Mouse (Mus musculus) limb, embryonic 12.5 days (tissue): ENCODE results near the gene Vmn1r214. TPM values are rescaled to one million over a fixed set of nuclear protein-coding genes. Genes with fewer than 3 reads are reported as not detected.

Experiments
- polyA plus RNA-seq: library from polyadenylated mRNA; unstranded; fragments of >200 nt; fragmentation: Nextera tagmentation; extraction: Ambion mirVana; gene quantifications from 2 replicates; pipeline ENCODE4 v1.2.1, GENCODE M21; 2016

Gene Vmn1r214
- polyA plus RNA-seq, 1 experiment from 2014 or later = not detected

Other genes with a start within 250 kb of the Vmn1r214 start
- gene Vmn1r209, start 220.7 kb upstream of the Vmn1r214 start, polyA plus RNA-seq = not detected in 2 replicates
- gene Vmn1r210, start 199.1 kb upstream of the Vmn1r214 start, polyA plus RNA-seq = not detected in 2 replicates
- not detected in 2 replicates for gene Vmn1r211, start 172.9 kb upstream of the Vmn1r214 start, polyA plus RNA-seq
- gene Vmn1r212, start 146.2 kb upstream of the Vmn1r214 start, polyA plus RNA-seq = not detected in 2 replicates
- gene Vmn1r213, start 22.8 kb upstream of the Vmn1r214 start, polyA plus RNA-seq = not detected in 2 replicates
- gene Vmn1r215, start 37.6 kb downstream of the Vmn1r214 start, polyA plus RNA-seq = not detected in 2 replicates
- not detected in 2 replicates for gene Vmn1r217, start 87.8 kb downstream of the Vmn1r214 start, polyA plus RNA-seq
- not detected in 2 replicates for gene Vmn1r218, start 102.7 kb downstream of the Vmn1r214 start, polyA plus RNA-seq
- gene Vmn1r219, start 128.9 kb downstream of the Vmn1r214 start, polyA plus RNA-seq = not detected in 2 replicates
- gene Vmn1r220, start 157.6 kb downstream of the Vmn1r214 start, polyA plus RNA-seq = not detected in 2 replicates
- not detected in 2 replicates for gene Vmn1r221, start 183.7 kb downstream of the Vmn1r214 start, polyA plus RNA-seq
- not detected in 2 replicates for gene Vmn1r222, start 205.5 kb downstream of the Vmn1r214 start, polyA plus RNA-seq
- gene Vmn1r223, start 216.7 kb downstream of the Vmn1r214 start, polyA plus RNA-seq = not detected in 2 replicates